Comparison of ENCODE assay signal across 8 mouse cellular contexts in the genomic region with DNA sequence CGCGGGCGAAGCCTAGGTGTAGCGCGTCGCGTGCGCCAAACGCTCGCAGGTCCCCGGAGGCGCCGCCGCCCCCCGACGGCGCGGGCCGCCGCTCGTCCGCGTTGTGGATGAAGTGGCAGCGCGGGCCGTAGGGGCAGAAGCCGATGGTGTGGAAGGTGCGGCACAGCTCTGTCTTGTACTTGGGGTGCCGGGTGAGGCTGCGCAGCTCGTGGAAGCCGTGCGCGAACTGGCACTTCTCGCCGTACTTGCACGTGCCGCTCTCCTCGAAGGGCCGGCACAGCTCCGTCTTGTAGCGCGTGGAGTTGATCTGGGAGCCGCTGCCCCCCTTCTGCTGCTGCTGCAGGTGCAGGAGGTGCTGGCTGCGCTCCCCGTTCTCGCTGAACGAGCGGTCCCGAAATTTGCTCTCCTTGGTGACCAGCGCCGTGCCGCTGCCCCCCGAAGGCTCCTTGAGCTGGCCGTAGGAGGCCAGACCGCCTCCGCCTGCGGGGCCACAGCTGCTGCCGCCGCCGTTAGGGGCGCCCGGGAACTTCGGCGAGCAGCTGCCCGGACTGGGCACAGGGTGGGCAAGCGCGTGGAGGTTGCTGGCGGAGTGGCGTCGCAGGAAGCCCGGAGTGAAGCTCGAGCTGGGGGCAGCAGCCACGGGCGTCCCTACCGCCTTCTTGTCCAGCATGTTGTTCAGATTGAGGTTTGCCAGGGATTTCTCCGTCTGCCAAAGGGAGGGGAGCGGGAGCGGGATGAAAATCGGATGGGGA. TPM values are rescaled to one million over a fixed set of nuclear protein-coding genes. Genes with fewer than 3 reads are reported as not detected.
DNase-seq lines count a peak whose midpoint lies in the region; ATAC-seq lines count a peak whose summit lies in the region.

No protein-coding gene starts in this region.

- peak; percentile 78 for DNase-seq in embryo, embryonic 9.5 days (ENCODE audit: extremely low spot score)
- DNase-seq in kidney, postnatal 10 days, result peak; percentile 73
- peak; percentile 49 for DNase-seq in lung, postnatal 36 days
- DNase-seq in spleen, postnatal 10 days (ENCODE audit: low spot score in 2 of 2), result peak; percentile 71 to 76
- no peak for DNase-seq in right cerebral cortex, adult 18-20 months

- WGBS in heart, embryonic 12.5 days, result under 1% methylated on average over 70 of the region's 80 CpGs

- peak overlapping the region; percentile 97 for H3K9ac ChIP-seq in heart, embryonic 12.5 days

- no peaks in the 10 kb centered on the region for H3K9me3 ChIP-seq in megakaryocyte, embryonic 14.5 days
- no peaks in the 10 kb centered on the region for H3K9me3 ChIP-seq in heart, embryonic 12.5 days (replicated peaks)

- peaks cover 55% of the 10 kb centered on the region for H3K4me1 ChIP-seq in megakaryocyte, embryonic 14.5 days
- H3K4me1 ChIP-seq in heart, embryonic 12.5 days (replicated peaks), result peaks cover 40% of the 10 kb centered on the region

- H3K36me3 ChIP-seq in megakaryocyte, embryonic 14.5 days (replicated peaks; ENCODE audit: low read length), result peaks cover 53% of the 10 kb centered on the region
- peaks cover 14% of the 10 kb centered on the region for H3K36me3 ChIP-seq in heart, embryonic 12.5 days

- peak overlapping the region; percentile 99 for H3K4me3 ChIP-seq in megakaryocyte, embryonic 14.5 days (replicated peaks)
- peak overlapping the region; percentile 91 for H3K4me3 ChIP-seq in heart, embryonic 12.5 days

- H3K27me3 ChIP-seq in megakaryocyte, embryonic 14.5 days (replicated peaks), result no peaks in the 10 kb centered on the region
- no peaks in the 10 kb centered on the region for H3K27me3 ChIP-seq in heart, embryonic 12.5 days (replicated peaks)

- peak overlapping the region; percentile 96 for H3K27ac ChIP-seq in heart, embryonic 12.5 days (ENCODE audit: poor library complexity, severe bottlenecking)

- peak overlapping the region; percentile 87 for H3K4me2 ChIP-seq in heart, embryonic 12.5 days

- ATAC-seq in megakaryocyte, adult 5-6 weeks (ENCODE audit: poor library complexity, severe bottlenecking), result no peak
- no peak for ATAC-seq in heart, embryonic 12.5 days (ENCODE audit: insufficient number of reproducible peaks, low FRiP score)

RNA-seq across cellular contexts. Expression of a gene that starts 1.1 kb away (rescaled TPM):
- 174 and 534 TPM in 2 replicates for polyA plus RNA-seq in megakaryocyte, embryonic 14.5 days (2012; ENCODE audit: insufficient read depth, low replicate concordance)
- total RNA-seq in megakaryocyte, adult 5-6 weeks (2015), result 316 and 357 TPM in 2 replicates
- 121 and 168 TPM in 2 replicates for total RNA-seq in megakaryocyte, adult 5-6 weeks (2017)
- 10.3 and 10.5 TPM in 2 replicates for polyA plus RNA-seq in heart, embryonic 12.5 days (2016; fragmentation: Nextera tagmentation; extraction: Ambion mirVana)

Comparison
In these comparisons a context has a peak if more than half of its experiments do, and no peak if none do; other contexts are left out.
1. RNA of a gene that starts 1.1 kb away (polyA plus RNA-seq): 174 to 534 TPM in megakaryocyte, embryonic 14.5 days; 10.3 to 10.5 TPM in heart, embryonic 12.5 days; every median in the first group is over 10 times any median in the second.